Mouse (Mus musculus) MEL (cell line): ENCODE measurements around the gene Rnpepl1. TPM values are rescaled to one million over a fixed set of nuclear protein-coding genes. Genes with fewer than 3 reads are reported as not detected.

Experiments used
- DNase-seq: peaks from one replicate; pipeline ENCODE4 v3.0.0; 2011; ENCODE audit warnings: low read depth, low spot score
- H3K27ac ChIP-seq: 2 replicates; pipeline ENCODE4 v1.5.1; 2012; ENCODE audit warnings: low read depth, mild to moderate bottlenecking, control low read depth, low read length, moderate library complexity; ENCODE audit not compliant: control insufficient read depth
- H3K27me3 ChIP-seq, 2 experiments: fragments of 150-350 bp in 1 of 2; sonication (generic) in 1 of 2; 2 replicates each; pipeline ENCODE4 v1.6.1; 2012; ENCODE audit warnings: low read length in 2 of 2, mild to moderate bottlenecking in 2 of 2, improper control_type of control experiment in 1 of 2, moderate library complexity in 1 of 2; ENCODE audit not compliant: insufficient read depth in 2 of 2, control insufficient read depth in 1 of 2
- H3K36me3 ChIP-seq, 2 experiments: 2 replicates each; pipeline ENCODE4 v1.6.1; 2012 to 2014; ENCODE audit warnings: low read length in 2 of 2, improper control_type of control experiment in 1 of 2, inconsistent platforms in 1 of 2, mild to moderate bottlenecking in 1 of 2; ENCODE audit not compliant: insufficient read depth in 2 of 2, control insufficient read depth in 1 of 2
- H3K4me1 ChIP-seq, 2 experiments: fragments of 150-350 bp in 1 of 2; sonication (generic) in 1 of 2; 2 replicates each; pipeline ENCODE4 v1.6.1; 2012; ENCODE audit warnings: low read length in 2 of 2, improper control_type of control experiment in 1 of 2, mild to moderate bottlenecking in 1 of 2; ENCODE audit not compliant: insufficient read depth in 2 of 2, control insufficient read depth in 1 of 2
- H3K4me3 ChIP-seq, 2 experiments: fragments of 150-350 bp in 1 of 2; sonication (generic) in 1 of 2; 2 replicates each; pipeline ENCODE4 v1.5.1; 2012; ENCODE audit warnings: low read depth in 2 of 2, low read length in 2 of 2, mild to moderate bottlenecking in 2 of 2, moderate library complexity in 2 of 2, control low read depth in 1 of 2, improper control_type of control experiment in 1 of 2; ENCODE audit not compliant: control insufficient read depth in 1 of 2, insufficient read depth in 1 of 2
- H3K79me2 ChIP-seq: 2 replicates; pipeline ENCODE4 v1.6.1; 2012; ENCODE audit warnings: mild to moderate bottlenecking, low read length, moderate library complexity; ENCODE audit not compliant: control insufficient read depth, poor library complexity, insufficient read depth
- H3K9ac ChIP-seq: 2 replicates; pipeline ENCODE4 v1.6.1; 2012; ENCODE audit warnings: low read depth, mild to moderate bottlenecking, control low read depth, low read length, moderate library complexity; ENCODE audit not compliant: control insufficient read depth, poor library complexity, severe bottlenecking
- H3K9me3 ChIP-seq: fragments of 150-350 bp; sonication (generic); replicated peaks from 2 replicates; pipeline ENCODE4 v1.6.1; 2012; ENCODE audit warnings: mild to moderate bottlenecking, low read length, improper control_type of control experiment, moderate library complexity; ENCODE audit not compliant: insufficient read depth
- BHLHE40 ChIP-seq: IDR thresholded peaks from 2 replicates; pipeline ENCODE4 v1.6.1; 2012; ENCODE audit warnings: low read depth, mild to moderate bottlenecking, inconsistent platforms, low read length, improper control_type of control experiment, borderline replicate concordance
- CHD1 ChIP-seq: IDR thresholded peaks from 2 replicates; pipeline ENCODE4 v1.6.1; 2012; ENCODE audit warnings: low read depth, mild to moderate bottlenecking, inconsistent platforms, low read length, improper control_type of control experiment
- E2F4 ChIP-seq: IDR thresholded peaks from 2 replicates; pipeline ENCODE4 v1.6.1; 2011; ENCODE audit warnings: low read depth, low read length, improper control_type of control experiment, borderline replicate concordance
- ETS1 ChIP-seq: IDR thresholded peaks from 2 replicates; pipeline ENCODE4 v1.6.1; 2012; ENCODE audit warnings: low read depth, mild to moderate bottlenecking, inconsistent platforms, low read length, improper control_type of control experiment, moderate library complexity
- JUND ChIP-seq: IDR thresholded peaks from 2 replicates; pipeline ENCODE4 v1.6.1; 2011; ENCODE audit warnings: low read depth, mild to moderate bottlenecking, improper control_type of control experiment, low read length
- MEF2A ChIP-seq: IDR thresholded peaks from 2 replicates; pipeline ENCODE4 v1.6.1; 2014; ENCODE audit warnings: low read depth, mild to moderate bottlenecking, inconsistent platforms, low read length, improper control_type of control experiment; ENCODE audit not compliant: poor library complexity, insufficient replicate concordance, severe bottlenecking; ENCODE audit errors: extremely low read depth
- MXI1 ChIP-seq: IDR thresholded peaks from 2 replicates; pipeline ENCODE4 v1.6.1; 2011; ENCODE audit warnings: mild to moderate bottlenecking, low read depth, low read length, improper control_type of control experiment
- MYB ChIP-seq: IDR thresholded peaks from 2 replicates; pipeline ENCODE4 v1.6.1; 2011; ENCODE audit warnings: mild to moderate bottlenecking, low read depth, low read length, improper control_type of control experiment
- MYC ChIP-seq: IDR thresholded peaks from 2 replicates; pipeline ENCODE4 v1.6.1; 2011; ENCODE audit warnings: low read depth, mild to moderate bottlenecking, low read length, improper control_type of control experiment, moderate library complexity
- NELFE ChIP-seq: IDR thresholded peaks from 2 replicates; pipeline ENCODE4 v1.6.1; 2011; ENCODE audit warnings: low read depth, low read length, improper control_type of control experiment
- POLR2A ChIP-seq, 2 experiments: IDR thresholded peaks; 2 replicates each; pipeline ENCODE4 v1.6.1; 2011 to 2012; ENCODE audit warnings: low read length in 2 of 2, mild to moderate bottlenecking in 2 of 2, control low read depth in 1 of 2, improper control_type of control experiment in 1 of 2, low read depth in 1 of 2, moderate library complexity in 1 of 2; ENCODE audit not compliant: control insufficient read depth in 1 of 2, insufficient read depth in 1 of 2, poor library complexity in 1 of 2
- POLR2AphosphoS2 ChIP-seq: IDR thresholded peaks from 2 replicates; pipeline ENCODE4 v1.6.1; 2011; ENCODE audit warnings: low read length, improper control_type of control experiment
- POLR2AphosphoS5 ChIP-seq: IDR thresholded peaks from 2 replicates; pipeline ENCODE4 v1.6.1; 2012; ENCODE audit warnings: low read depth, borderline replicate concordance, mild to moderate bottlenecking, inconsistent platforms, low read length, moderate library complexity, mixed read lengths
- RAD21 ChIP-seq: IDR thresholded peaks from 2 replicates; pipeline ENCODE4 v1.6.1; 2011; ENCODE audit warnings: mild to moderate bottlenecking, low read depth, low read length, improper control_type of control experiment
- RCOR1 ChIP-seq: IDR thresholded peaks from 2 replicates; pipeline ENCODE4 v1.6.1; 2012; ENCODE audit warnings: low read depth, mild to moderate bottlenecking, inconsistent platforms, low read length, improper control_type of control experiment
- SIN3A ChIP-seq: IDR thresholded peaks from 2 replicates; pipeline ENCODE4 v1.6.1; 2012; ENCODE audit warnings: low read length, improper control_type of control experiment, inconsistent platforms
- SMC3 ChIP-seq: IDR thresholded peaks from 2 replicates; pipeline ENCODE4 v1.6.1; 2011; ENCODE audit warnings: low read depth, low read length, improper control_type of control experiment
- TAL1 ChIP-seq: IDR thresholded peaks from 2 replicates; pipeline ENCODE4 v1.6.1; 2012; ENCODE audit warnings: mild to moderate bottlenecking, inconsistent platforms, low read length, moderate library complexity, mixed read lengths
- TBP ChIP-seq: IDR thresholded peaks from 2 replicates; pipeline ENCODE4 v1.8.0; 2011; ENCODE audit warnings: low read depth, low read length, improper control_type of control experiment
- TCF12 ChIP-seq: IDR thresholded peaks from 2 replicates; pipeline ENCODE4 v1.6.1; 2014; ENCODE audit warnings: low read depth, mild to moderate bottlenecking, inconsistent platforms, low read length, improper control_type of control experiment, moderate library complexity
- UBTF ChIP-seq: IDR thresholded peaks from 2 replicates; pipeline ENCODE4 v1.6.1; 2012; ENCODE audit warnings: low read depth, mild to moderate bottlenecking, inconsistent platforms, low read length, improper control_type of control experiment, moderate library complexity, borderline replicate concordance; ENCODE audit not compliant: insufficient read depth
- USF1 ChIP-seq: IDR thresholded peaks from 2 replicates; pipeline ENCODE4 v1.6.1; 2014; ENCODE audit warnings: low read depth, mild to moderate bottlenecking, inconsistent platforms, low read length, improper control_type of control experiment, moderate library complexity
- USF2 ChIP-seq, 2 experiments: IDR thresholded peaks; 2 replicates each; pipeline ENCODE4 v1.6.1; 2011 to 2012; ENCODE audit warnings: improper control_type of control experiment in 2 of 2, low read length in 2 of 2, borderline replicate concordance in 1 of 2, inconsistent platforms in 1 of 2, low read depth in 1 of 2, mild to moderate bottlenecking in 1 of 2; ENCODE audit not compliant: insufficient read depth in 1 of 2
- ZKSCAN1 ChIP-seq: IDR thresholded peaks from 2 replicates; pipeline ENCODE4 v1.6.1; 2012; ENCODE audit warnings: low read depth, mild to moderate bottlenecking, inconsistent platforms, low read length, improper control_type of control experiment, moderate library complexity
- ZNF384 ChIP-seq: IDR thresholded peaks from 2 replicates; pipeline ENCODE4 v1.6.1; 2012; ENCODE audit warnings: low read depth, mild to moderate bottlenecking, inconsistent platforms, low read length, improper control_type of control experiment
- polyA plus RNA-seq, 2 experiments: library from polyadenylated mRNA; stranded (reverse) in 1 of 2; unstranded in 1 of 2; fragments of >175 nt in 1 of 2; fragments of >200 nt in 1 of 2; gene quantifications; 2 replicates each; pipeline versions ENCODE4 v1.2.1 to v1.2.4; 2012; ENCODE audit warnings: low replicate concordance in 2 of 2, low read depth in 1 of 2; ENCODE audit not compliant: insufficient read length in 2 of 2, insufficient read depth in 1 of 2, missing spikeins in 1 of 2
- total RNA-seq: library from RNA; depleted of rRNA; stranded (reverse); fragments of 300-350 nt; gene quantifications from 2 replicates; pipeline ENCODE4 v1.2.3, GENCODE M21; 2012

The Rnpepl1 gene
- total and polyA plus RNA-seq, 3 experiments, result 31.1 to 91.0 TPM; not detected in 1

DNA sequence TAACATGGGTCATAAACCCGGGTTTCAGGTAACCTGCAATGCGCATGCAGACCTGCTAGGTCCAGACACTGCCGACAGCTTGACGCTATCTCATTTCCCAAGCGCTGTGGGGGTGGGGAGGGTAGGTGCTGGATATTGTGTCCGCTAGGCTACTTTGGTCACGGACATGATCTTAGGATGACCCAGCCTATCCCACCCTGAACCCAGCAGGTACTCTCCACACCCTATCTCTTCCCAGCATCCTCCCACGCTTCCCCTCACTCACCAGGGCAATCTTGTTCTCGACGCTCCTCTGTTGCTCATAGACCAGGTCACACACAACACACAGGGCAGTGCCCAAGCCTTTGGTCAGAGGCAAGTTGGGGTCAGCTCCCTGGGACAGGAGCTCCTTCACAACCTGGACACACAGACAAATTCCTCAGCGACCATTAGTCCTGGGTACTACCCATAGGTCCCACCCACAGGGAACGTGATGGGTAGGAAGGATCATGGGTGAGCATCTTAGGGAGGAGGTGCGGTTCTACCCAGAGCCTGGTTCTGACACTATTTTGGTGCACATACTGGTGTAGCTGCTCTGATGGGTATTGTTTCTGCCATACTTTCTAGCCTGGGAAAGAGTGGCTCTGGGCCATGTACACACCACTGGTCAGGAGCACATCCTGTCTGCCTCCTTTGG lies 32.4 kb upstream of the Rnpepl1 start:
- no peaks in the 10 kb centered on the region for H3K4me1 ChIP-seq
- no peak for DNase-seq
- no peaks in the 10 kb centered on the region for H3K79me2 ChIP-seq
- no peak; the same call in 1 of the 2 replicates for TF ChIP-seq POLR2AphosphoS5
- no peak for TF ChIP-seq USF2 (IDR thresholded peaks at IDR 0.05; ENCODE audit: borderline replicate concordance in 1 of 2, insufficient read depth in 1 of 2, low read depth in 1 of 2, low read length in 2 of 2)
- TF ChIP-seq JUND, result no peak
- TF ChIP-seq SMC3, result no peak
- no peak for TF ChIP-seq USF1
- TF ChIP-seq E2F4, result no peak
- TF ChIP-seq RCOR1, result no peak
- no peak for TF ChIP-seq MYC
- TF ChIP-seq TCF12, result no peak
- TF ChIP-seq POLR2A (IDR thresholded peaks at IDR 0.05; ENCODE audit: control insufficient read depth in 1 of 2, insufficient read depth in 1 of 2, low read depth in 1 of 2, low read length in 2 of 2, poor library complexity in 1 of 2), result no peak
- no peak for TF ChIP-seq UBTF
- TF ChIP-seq ETS1, result no peak
- TF ChIP-seq ZNF384, result no peak
- TF ChIP-seq MYB, result no peak
- no peak for TF ChIP-seq POLR2AphosphoS2
- TF ChIP-seq ZKSCAN1, result no peak
- no peak for TF ChIP-seq RAD21
- TF ChIP-seq MXI1, result no peak
- TF ChIP-seq, all 39 proteins: peak for 0
- Histone ChIP-seq H3K36me3 (no peaks in the 10 kb centered on the region), H3K27me3 (no peaks in the 10 kb centered on the region), H3K9me3 (no peaks in the 10 kb centered on the region), H3K9ac (no peak overlapping the region), H3K4me3 (no peak overlapping the region), H3K27ac (no peak overlapping the region)

DNA sequence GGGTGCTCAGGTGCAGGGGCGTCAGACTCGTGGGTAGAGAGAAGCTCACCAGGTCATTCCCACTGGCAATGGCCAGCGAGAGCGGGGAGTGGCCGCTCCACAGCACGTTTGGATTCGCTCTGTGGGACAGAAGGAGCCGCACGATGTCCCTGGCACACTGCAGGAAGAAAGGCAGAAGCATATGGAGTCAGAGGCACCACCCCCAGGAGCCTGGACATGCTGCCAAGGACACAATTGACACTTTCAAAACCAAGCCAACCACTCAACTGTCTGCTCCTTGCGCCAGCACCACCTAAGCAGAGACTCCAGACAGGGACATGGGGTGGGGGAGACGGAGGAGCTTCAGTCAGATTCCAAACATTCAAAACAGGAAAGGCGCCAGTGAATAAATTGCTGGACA lies 31.3 kb upstream of the Rnpepl1 start:
- Histone ChIP-seq H3K79me2 (no peaks in the 10 kb centered on the region), H3K27ac (no peak overlapping the region), H3K4me1 (no peaks in the 10 kb centered on the region), H3K9ac (no peak overlapping the region), H3K9me3 (no peaks in the 10 kb centered on the region), H3K27me3 (no peaks in the 10 kb centered on the region), H3K36me3 (no peaks in the 10 kb centered on the region), H3K4me3 (no peak overlapping the region)
- TF ChIP-seq CHD1, result no peak
- TF ChIP-seq TBP, result no peak
- no peak for TF ChIP-seq SMC3
- TF ChIP-seq BHLHE40, result no peak
- no peak for TF ChIP-seq TAL1
- TF ChIP-seq MYC, result no peak
- TF ChIP-seq SIN3A, result no peak
- TF ChIP-seq NELFE, result no peak
- no peak for TF ChIP-seq USF1
- no peak for TF ChIP-seq ZKSCAN1
- TF ChIP-seq MYB, result no peak
- TF ChIP-seq MEF2A, result no peak
- TF ChIP-seq POLR2A (IDR thresholded peaks at IDR 0.05; ENCODE audit: control insufficient read depth in 1 of 2, insufficient read depth in 1 of 2, low read depth in 1 of 2, low read length in 2 of 2, poor library complexity in 1 of 2), result no peak
- no peak for DNase-seq
